Mouse (Mus musculus) hematopoietic stem cell, adult 5-6 weeks (primary cell): ENCODE results near the gene Gpr85. TPM values are rescaled to one million over a fixed set of nuclear protein-coding genes. Genes with fewer than 3 reads are reported as not detected.

ENCODE experiments used
- ATAC-seq, 2 experiments: fragments of 125-278 bp in 1 of 2; replicated peaks in 1 of 2; 2 replicates each; pipeline ENCODE4 v1.8.0; 2016 to 2017; ENCODE audit warnings: inconsistent platforms in 2 of 2, mild to moderate bottlenecking in 2 of 2, moderate number of reproducible peaks in 2 of 2, low read depth in 1 of 2, moderate TSS enrichment in 1 of 2; ENCODE audit not compliant: low FRiP score in 2 of 2, poor library complexity in 2 of 2, severe bottlenecking in 2 of 2, insufficient read depth in 1 of 2, low TSS enrichment in 1 of 2
- total RNA-seq: library from RNA; stranded (forward); fragments of 172-1452, 232-1000 nt; gene quantifications from 2 replicates; pipeline ENCODE4 v1.2.3, GENCODE M21; 2017

The Gpr85 gene
- total RNA-seq, 1 experiment from 2014 or later = 0.55 TPM

DNA sequence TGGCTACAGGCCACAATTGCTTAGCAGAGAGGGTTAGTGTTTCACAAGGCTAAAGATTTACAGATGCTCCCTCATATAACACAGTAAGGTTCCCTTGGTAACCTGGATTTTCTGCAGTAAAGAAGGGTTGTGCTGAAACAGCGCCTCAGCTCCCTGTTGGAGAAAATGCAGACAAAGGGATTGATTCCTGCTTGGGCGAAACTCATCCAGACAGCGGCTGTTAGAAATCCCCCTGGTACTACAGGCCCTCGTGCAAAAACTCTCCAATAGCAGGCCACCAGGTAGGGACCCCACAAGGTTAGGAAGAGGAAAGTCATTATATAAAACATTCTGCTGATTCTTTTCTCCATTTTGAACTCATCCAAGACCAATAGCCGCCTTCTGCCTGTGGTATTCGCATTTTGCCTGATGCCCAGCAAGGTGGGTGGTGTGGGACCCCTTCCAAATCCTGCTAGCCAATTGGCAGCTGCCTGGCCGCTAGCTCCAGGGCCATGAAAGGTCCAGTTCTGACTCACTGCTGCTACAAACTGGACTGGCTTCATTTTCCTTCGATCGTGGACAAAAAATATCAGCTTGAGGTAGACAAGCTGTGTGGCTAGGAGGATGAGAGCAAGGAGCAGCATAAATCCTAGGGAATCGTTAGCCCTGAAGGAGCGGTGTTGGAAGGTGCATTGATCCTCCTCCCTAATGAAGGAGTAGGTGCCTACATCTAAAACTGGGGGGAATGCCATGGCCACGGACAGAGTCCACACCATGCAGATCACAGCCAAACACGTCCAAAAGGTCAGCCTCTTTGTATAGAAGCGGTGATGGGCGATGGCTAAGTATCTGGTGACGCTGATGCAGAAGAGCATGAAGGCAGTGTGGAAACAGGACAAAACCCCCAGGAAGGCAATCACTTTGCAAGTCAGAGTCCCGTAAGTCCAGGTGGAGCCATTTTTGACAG is 3.7 kb downstream of the Gpr85 start:
- no peak for ATAC-seq

DNA sequence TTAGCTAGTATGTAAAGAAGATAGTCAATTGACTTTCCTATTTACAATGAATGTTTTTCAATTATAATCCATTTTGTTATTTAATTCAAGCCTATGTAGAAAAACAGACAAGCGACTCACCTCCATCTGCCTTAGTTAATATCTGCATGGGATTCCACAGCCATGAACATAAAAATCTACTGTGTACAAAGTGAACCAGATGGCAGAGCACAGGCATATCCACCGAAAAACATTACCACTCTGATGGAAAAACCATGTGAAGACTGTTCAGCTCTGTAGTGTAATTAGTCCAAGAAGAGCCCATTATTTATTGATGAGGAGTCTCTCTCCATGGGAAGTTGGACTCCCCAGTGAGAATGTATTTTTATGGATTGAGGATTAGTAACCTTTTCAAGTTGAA is 7.0 kb downstream of the Gpr85 start:
- no peak for ATAC-seq

DNA sequence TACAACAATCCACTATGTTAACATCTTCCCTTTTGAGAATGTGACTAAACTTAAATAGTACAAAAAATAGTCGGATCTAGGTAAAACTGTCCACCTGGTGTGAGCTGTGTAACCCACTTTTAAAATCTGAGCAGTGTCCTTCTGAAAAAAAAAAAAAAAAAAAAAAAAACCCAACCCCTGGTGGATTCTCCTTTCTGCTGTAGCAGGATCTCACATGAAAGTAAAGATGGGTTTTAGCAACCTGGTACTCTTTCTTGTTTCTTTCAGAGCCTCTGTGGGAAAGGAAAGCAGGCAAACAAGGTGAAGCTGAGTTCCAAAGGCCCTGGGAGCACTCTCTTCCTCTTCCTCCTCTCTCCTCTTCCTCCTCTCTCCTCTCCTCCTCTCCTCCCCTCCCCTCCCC is 10.9 kb downstream of the Gpr85 start:
- ATAC-seq = no peak

DNA sequence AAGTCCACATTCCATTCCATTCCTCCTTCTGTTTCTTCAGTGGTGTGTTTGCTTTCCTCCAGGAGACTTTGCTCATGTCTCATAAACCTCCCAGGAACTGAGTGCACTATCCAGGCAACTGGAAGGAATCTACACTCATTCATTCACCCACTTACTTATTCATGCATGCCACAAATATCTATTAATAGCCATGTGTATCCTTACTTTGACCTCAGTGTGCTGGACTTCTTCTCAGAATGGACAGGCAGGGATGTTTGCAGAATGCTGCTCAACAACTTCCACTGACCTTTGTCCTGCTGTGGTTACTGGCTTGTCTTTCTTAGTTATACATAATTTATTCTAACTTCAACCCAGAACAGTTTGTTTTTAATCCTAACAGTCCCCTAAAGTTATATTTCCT is 23.1 kb downstream of the Gpr85 start:
- ATAC-seq = no peak

DNA sequence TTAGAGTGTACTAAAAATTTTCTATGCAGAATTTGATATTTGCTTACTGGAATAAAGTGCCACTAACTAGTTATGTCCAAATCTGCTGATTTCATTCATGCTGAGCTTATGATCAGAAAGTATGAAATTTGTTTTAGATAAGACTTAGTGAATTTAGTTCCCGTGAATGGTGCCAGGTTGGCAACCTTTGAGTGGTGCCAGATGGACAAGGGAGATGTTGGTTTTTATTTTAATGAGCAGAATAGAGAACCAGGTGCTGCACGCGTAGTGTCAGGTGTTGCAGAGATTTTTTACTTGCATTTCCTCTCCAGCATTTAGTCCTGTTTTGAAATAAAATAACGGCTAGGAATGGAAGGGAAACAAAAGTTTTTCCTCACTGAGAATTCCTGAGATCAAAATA is 27.6 kb downstream of the Gpr85 start:
- no peak for ATAC-seq

DNA sequence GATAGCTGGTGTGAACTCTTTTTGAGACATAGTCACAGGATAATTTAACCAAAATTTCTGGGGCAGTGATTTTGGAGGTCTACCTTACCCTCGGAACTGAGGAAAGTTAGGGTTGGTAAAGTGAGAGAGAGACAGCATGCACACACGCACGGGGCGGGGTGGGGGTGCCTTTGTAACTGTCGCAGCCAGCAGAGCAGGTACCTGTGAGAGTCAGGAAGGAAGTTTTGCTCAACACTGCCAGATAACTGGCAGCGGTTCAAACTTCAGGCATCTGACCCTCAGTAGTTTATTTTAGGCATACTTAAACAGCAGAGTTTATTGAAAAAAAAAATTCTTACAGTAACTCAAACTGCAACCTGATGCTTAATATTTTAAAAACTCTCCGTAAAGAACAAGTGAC is 39.7 kb downstream of the Gpr85 start:
- ATAC-seq = peak; percentile 84 to 93

DNA sequence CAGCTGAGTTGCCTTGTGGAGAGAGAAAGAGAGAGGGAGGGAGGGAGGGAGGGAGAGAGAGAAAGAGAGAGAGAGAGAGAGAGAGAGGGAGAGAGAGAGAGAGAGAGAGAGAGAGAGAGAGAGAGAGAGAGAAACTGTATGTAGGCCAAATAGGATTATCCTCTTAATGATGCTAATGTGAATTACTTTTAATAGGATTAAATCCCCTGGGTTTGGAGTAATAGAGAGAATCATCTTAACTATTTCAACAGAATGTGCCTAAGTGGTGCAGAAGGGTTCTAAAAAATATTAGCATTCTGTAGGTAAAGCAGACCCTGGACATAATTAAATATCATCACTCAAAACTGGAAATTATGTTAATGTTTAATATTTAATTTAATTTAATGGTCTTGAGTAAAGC is 42.4 kb downstream of the Gpr85 start:
- no peak for ATAC-seq

Other genes with a start within 250 kb of the Gpr85 start
- gene Tmem168, start 231.8 kb downstream of the Gpr85 start, total RNA-seq = 41.3 and 44.2 TPM in 2 replicates
- gene Bmt2, start 162.0 kb downstream of the Gpr85 start, total RNA-seq = 21.0 and 24.8 TPM in 2 replicates
- 66.7 and 80.8 TPM in 2 replicates for gene 2610001J05Rik, start 31.6 kb upstream of the Gpr85 start, total RNA-seq